Mouse (Mus musculus) CH12.LX (cell line): ENCODE results near the gene Eps8l3. TPM values are rescaled to one million over a fixed set of nuclear protein-coding genes. Genes with fewer than 3 reads are reported as not detected.

Experiments used
- DNase-seq: peaks from one replicate; pipeline ENCODE4 v3.0.0-alpha.2; 2013; ENCODE audit errors: extremely low read depth
- H3K27ac ChIP-seq: 2 replicates; pipeline ENCODE4 v1.5.1; 2012; ENCODE audit warnings: low read depth, mild to moderate bottlenecking, control low read depth, moderate library complexity; ENCODE audit not compliant: insufficient read depth
- H3K27me3 ChIP-seq: replicated peaks from 2 replicates; pipeline ENCODE3; 2012; ENCODE audit warnings: inconsistent platforms
- H3K36me3 ChIP-seq, 2 experiments: replicated peaks in 1 of 2; 2 replicates each; pipeline versions ENCODE3 to v1.6.1; 2012; ENCODE audit warnings: inconsistent platforms in 1 of 2, low read length in 1 of 2, mild to moderate bottlenecking in 1 of 2, mixed read lengths in 1 of 2, moderate library complexity in 1 of 2; ENCODE audit not compliant: control insufficient read depth in 1 of 2, insufficient read depth in 1 of 2
- H3K4me1 ChIP-seq, 2 experiments: 2 replicates each; pipeline ENCODE4 v1.6.1; 2012; ENCODE audit warnings: inconsistent platforms in 1 of 2, moderate library complexity in 1 of 2; ENCODE audit not compliant: insufficient read depth in 2 of 2, control insufficient read depth in 1 of 2
- H3K4me2 ChIP-seq: 2 replicates; pipeline ENCODE4 v1.6.1; 2012; ENCODE audit warnings: low read depth, mild to moderate bottlenecking, control low read depth; ENCODE audit not compliant: poor library complexity, insufficient read depth, severe bottlenecking
- H3K4me3 ChIP-seq, 3 experiments: fragments of 150-350 bp in 1 of 3; sonication (generic) in 1 of 3; replicated peaks in 1 of 3; 2 replicates each; pipeline versions ENCODE3 to v1.5.1; 2011 to 2012; ENCODE audit warnings: low read depth in 2 of 3, low read length in 2 of 3, mild to moderate bottlenecking in 2 of 3, moderate library complexity in 2 of 3, control low read depth in 1 of 3, improper control_type of control experiment in 1 of 3, inconsistent platforms in 1 of 3, mixed read lengths in 1 of 3; ENCODE audit not compliant: poor library complexity in 1 of 3
- H3K79me2 ChIP-seq: replicated peaks from 2 replicates; pipeline ENCODE4 v1.6.1; 2012; ENCODE audit warnings: mild to moderate bottlenecking, moderate library complexity; ENCODE audit not compliant: control insufficient read depth, poor library complexity, insufficient read depth, severe bottlenecking; ENCODE audit errors: extremely low read depth
- H3K9ac ChIP-seq: 2 replicates; pipeline ENCODE4 v1.6.1; 2012; ENCODE audit warnings: low read depth, mild to moderate bottlenecking, control low read depth, moderate library complexity; ENCODE audit not compliant: insufficient read depth
- H3K9me3 ChIP-seq: replicated peaks from 2 replicates; pipeline ENCODE3; 2012; ENCODE audit warnings: low read length, inconsistent platforms, mixed read lengths
- BHLHE40 ChIP-seq: IDR thresholded peaks from 2 replicates; pipeline ENCODE4 v1.6.1; 2011; ENCODE audit warnings: mild to moderate bottlenecking, low read depth, low read length, improper control_type of control experiment
- CHD1 ChIP-seq: IDR thresholded peaks from 2 replicates; pipeline ENCODE4 v1.6.1; 2012; ENCODE audit warnings: low read depth, low read length, improper control_type of control experiment, inconsistent platforms
- CTCF ChIP-seq, 2 experiments: IDR thresholded peaks in 1 of 2; conservative IDR thresholded peaks in 1 of 2; 2 replicates each; pipeline ENCODE4 v1.5.1; 2011 to 2012; ENCODE audit warnings: low read depth in 2 of 2, low read length in 2 of 2, improper control_type of control experiment in 1 of 2, inconsistent platforms in 1 of 2, mild to moderate bottlenecking in 1 of 2, moderate library complexity in 1 of 2
- ETS1 ChIP-seq: conservative IDR thresholded peaks from 2 replicates; pipeline ENCODE4 v1.6.1; 2012; ENCODE audit warnings: low read depth, mild to moderate bottlenecking, inconsistent platforms, low read length, improper control_type of control experiment, moderate library complexity
- GABPA ChIP-seq: IDR thresholded peaks from 2 replicates; pipeline ENCODE4 v1.6.1; 2012; ENCODE audit warnings: low read depth, low read length, improper control_type of control experiment, inconsistent platforms; ENCODE audit not compliant: insufficient replicate concordance
- HCFC1 ChIP-seq: IDR thresholded peaks from 2 replicates; pipeline ENCODE4 v1.6.1; 2012; ENCODE audit warnings: low read depth, mild to moderate bottlenecking, inconsistent platforms, low read length, improper control_type of control experiment
- IRF4 ChIP-seq: IDR thresholded peaks from 2 replicates; pipeline ENCODE4 v1.6.1; 2014; ENCODE audit warnings: low read depth, mild to moderate bottlenecking, inconsistent platforms, low read length, improper control_type of control experiment
- JUN ChIP-seq: IDR thresholded peaks from 2 replicates; pipeline ENCODE4 v1.6.1; 2011; ENCODE audit warnings: low read depth, mild to moderate bottlenecking, low read length, improper control_type of control experiment, moderate library complexity; ENCODE audit not compliant: insufficient read depth
- MAFK ChIP-seq: IDR thresholded peaks from 2 replicates; pipeline ENCODE4 v1.6.1; 2011; ENCODE audit warnings: low read length, improper control_type of control experiment; ENCODE audit not compliant: insufficient replicate concordance
- MAX ChIP-seq: IDR thresholded peaks from 2 replicates; pipeline ENCODE4 v1.6.1; 2011; ENCODE audit warnings: low read length, improper control_type of control experiment
- MAZ ChIP-seq: IDR thresholded peaks from 2 replicates; pipeline ENCODE4 v1.6.1; 2012; ENCODE audit warnings: low read depth, mild to moderate bottlenecking, inconsistent platforms, low read length, improper control_type of control experiment, moderate library complexity
- MXI1 ChIP-seq: IDR thresholded peaks from 2 replicates; pipeline ENCODE4 v1.6.1; 2011; ENCODE audit warnings: mild to moderate bottlenecking, low read depth, low read length, improper control_type of control experiment
- MYC ChIP-seq: IDR thresholded peaks from 2 replicates; pipeline ENCODE4 v1.6.1; 2011; ENCODE audit warnings: low read depth, mild to moderate bottlenecking, improper control_type of control experiment, low read length
- NELFE ChIP-seq: IDR thresholded peaks from 2 replicates; pipeline ENCODE4 v1.6.1; 2011; ENCODE audit warnings: low read depth, low read length, improper control_type of control experiment
- NRF1 ChIP-seq: IDR thresholded peaks from 2 replicates; pipeline ENCODE4 v1.6.1; 2014; ENCODE audit warnings: low read depth, mild to moderate bottlenecking, inconsistent platforms, low read length, improper control_type of control experiment, moderate library complexity
- POLR2A ChIP-seq: IDR thresholded peaks from 2 replicates; pipeline ENCODE4 v1.6.1; 2011; ENCODE audit warnings: low read depth, mild to moderate bottlenecking, improper control_type of control experiment, low read length
- POLR2AphosphoS2 ChIP-seq: IDR thresholded peaks from 2 replicates; pipeline ENCODE4 v1.6.1; 2011; ENCODE audit warnings: low read depth, low read length, improper control_type of control experiment
- SIN3A ChIP-seq: IDR thresholded peaks from 2 replicates; pipeline ENCODE4 v1.6.1; 2012; ENCODE audit warnings: low read length, improper control_type of control experiment, inconsistent platforms
- SMC3 ChIP-seq: IDR thresholded peaks from 2 replicates; pipeline ENCODE4 v1.6.1; 2011; ENCODE audit warnings: low read depth, low read length, improper control_type of control experiment
- TBP ChIP-seq: conservative IDR thresholded peaks from 2 replicates; pipeline ENCODE4 v1.6.1; 2011; ENCODE audit warnings: low read depth, low read length, improper control_type of control experiment
- TCF12 ChIP-seq: IDR thresholded peaks from 2 replicates; pipeline ENCODE4 v1.6.1; 2014; ENCODE audit warnings: low read depth, mild to moderate bottlenecking, inconsistent platforms, low read length, improper control_type of control experiment
- UBTF ChIP-seq: IDR thresholded peaks from 2 replicates; pipeline ENCODE4 v1.6.1; 2012; ENCODE audit warnings: low read depth, mild to moderate bottlenecking, inconsistent platforms, low read length, improper control_type of control experiment, moderate library complexity
- USF1 ChIP-seq: IDR thresholded peaks from 2 replicates; pipeline ENCODE4 v1.6.1; 2014; ENCODE audit warnings: low read depth, mild to moderate bottlenecking, inconsistent platforms, low read length, improper control_type of control experiment
- ZMIZ1 ChIP-seq: IDR thresholded peaks from 2 replicates; pipeline ENCODE4 v1.6.1; 2012; ENCODE audit warnings: low read depth, mild to moderate bottlenecking, inconsistent platforms, low read length, improper control_type of control experiment
- ZNF384 ChIP-seq: IDR thresholded peaks from 2 replicates; pipeline ENCODE4 v1.6.1; 2012; ENCODE audit warnings: low read depth, low read length, improper control_type of control experiment, inconsistent platforms
- dilution Hi-C: fragments of 300-500 bp; cut with MboI; formaldehyde crosslinking; loops from 2 replicates; pipeline ENCODE4 v1.14.3; 2020; ENCODE audit warnings: low sequenced_read_pairs; ENCODE audit not compliant: extremely low pct_unique_long_range_greater_than_20kb, extremely low pct_ligation_motif_present
- in situ Hi-C: fragments of 300-500 bp; cut with MboI; formaldehyde crosslinking; loops from 3 replicates; pipeline ENCODE4 v1.14.3; 2019; ENCODE audit warnings: low sequenced_read_pairs, low pct_ligation_motif_present, low pct_unique_long_range_greater_than_20kb, mixed read lengths
- polyA plus RNA-seq: library from polyadenylated mRNA; unstranded; fragments of >175 nt; gene quantifications from 2 replicates; pipeline ENCODE4 v1.2.1, GENCODE M21; 2012; ENCODE audit warnings: low read depth; ENCODE audit not compliant: insufficient read length
- total RNA-seq, 2 experiments: library from RNA; depleted of rRNA; stranded (reverse); fragments of 300-350 nt in 1 of 2; fragments of >200 nt in 1 of 2; gene quantifications; 2 replicates each; pipeline ENCODE4 v1.2.3; 2012 to 2014

The Eps8l3 gene
- total and polyA plus RNA-seq, 3 experiments: not detected

GRCm38 (mm10) chr3:107833872-107834341 lies 43.1 kb upstream of the Eps8l3 start (continued):
- TF ChIP-seq JUN: peak; percentile 27; the same call in 1 of the 2 replicates
- peak; percentile 84 for TF ChIP-seq MYC
- TF ChIP-seq, all 38 proteins: peak for 18

- H3K4me3 ChIP-seq: no peak overlapping the region
- dilution Hi-C loops (no loop called here), in situ Hi-C loops (no loop called here)
- H3K27ac ChIP-seq: no peak overlapping the region
- no peak overlapping the region for H3K9ac ChIP-seq
- H3K79me2 ChIP-seq: no peaks in the 10 kb centered on the region
- no peak overlapping the region for H3K4me2 ChIP-seq
- H3K4me1 ChIP-seq: peaks cover 18 to 58% of the 10 kb centered on the region in 2 experiments
- H3K9me3 ChIP-seq: peaks cover 2% of the 10 kb centered on the region
- H3K36me3 ChIP-seq: no peaks in the 10 kb centered on the region
- H3K27me3 ChIP-seq: no peaks in the 10 kb centered on the region
- DNase-seq: no peak
- TF ChIP-seq ZMIZ1: no peak
- TF ChIP-seq GABPA: no peak
- no peak for TF ChIP-seq MXI1
- no peak for TF ChIP-seq MAFK
- TF ChIP-seq USF1: no peak
- TF ChIP-seq CTCF (conservative IDR thresholded peaks at IDR 0.05 in 1 of 2, IDR thresholded peaks at IDR 0.05 in 1 of 2; ENCODE audit: low read depth in 2 of 2, low read length in 2 of 2): no peak
- TF ChIP-seq TCF12: no peak
- no peak for TF ChIP-seq POLR2A
- no peak for TF ChIP-seq SMC3
- no peak for TF ChIP-seq SIN3A
- no peak for TF ChIP-seq HCFC1
- no peak for TF ChIP-seq CHD1
- no peak for TF ChIP-seq TBP
- TF ChIP-seq ETS1: no peak
- TF ChIP-seq MAX: no peak
- TF ChIP-seq UBTF: no peak
- no peak for TF ChIP-seq BHLHE40
- TF ChIP-seq, all 38 proteins: peak for 0
Observed at GRCm38 (mm10) chr3:107835301-107835700, 41.7 kb upstream of the Eps8l3 start.

- H3K4me1 ChIP-seq: peaks cover 0 to 22% of the 10 kb centered on the region in 2 experiments; a peak in 3 of 4 replicates
- no peak for TF ChIP-seq ZNF384
- TF ChIP-seq POLR2AphosphoS2: no peak
- TF ChIP-seq MXI1: no peak
- TF ChIP-seq IRF4: no peak
- TF ChIP-seq MAZ: no peak
- TF ChIP-seq GABPA: no peak
- TF ChIP-seq TBP: no peak
- no peak for TF ChIP-seq NELFE
- TF ChIP-seq HCFC1: no peak
- TF ChIP-seq NRF1: no peak
- no peak for TF ChIP-seq BHLHE40
- TF ChIP-seq MAFK: no peak
- in situ Hi-C loops: loop anchor here (5.0 kb wide), 1 partner anchor 83 kb away; no protein-coding TSS in a partner anchor
- no peak overlapping the region for H3K27ac ChIP-seq
- dilution Hi-C loops: no loop called here
- H3K36me3 ChIP-seq: no peaks in the 10 kb centered on the region
- H3K4me3 ChIP-seq: no peak overlapping the region
- DNase-seq: no peak
- H3K4me2 ChIP-seq: no peak overlapping the region
- H3K27me3 ChIP-seq: no peaks in the 10 kb centered on the region
- H3K79me2 ChIP-seq: no peaks in the 10 kb centered on the region
- no peak overlapping the region for H3K9ac ChIP-seq
- peaks cover 2% of the 10 kb centered on the region for H3K9me3 ChIP-seq
Observed at GRCm38 (mm10) chr3:107839855-107840254, 37.2 kb upstream of the Eps8l3 start.
